Mouse (Mus musculus) hindbrain, embryonic 10.5 days (tissue): ENCODE results near the gene Ess2. TPM values are rescaled to one million over a fixed set of nuclear protein-coding genes. Genes with fewer than 3 reads are reported as not detected.
"Not testable (repeated sequence)": the region's sequence is repeated elsewhere in the genome, so short reads cannot be mapped to it uniquely, and the experiment has no call there.

Experiments used
- DNase-seq: peaks from one replicate; pipeline ENCODE4 v3.0.0-alpha.2; 2017; ENCODE audit warnings: low spot score
- H3K27ac ChIP-seq: fragments of 300-500 bp; sonication (generic); 2 replicates; pipeline ENCODE4 v1.5.1; 2016; ENCODE audit warnings: mild to moderate bottlenecking, moderate library complexity
- H3K27me3 ChIP-seq: fragments of 300-500 bp; sonication (generic); 2 replicates; pipeline ENCODE4 v1.6.1; 2016; ENCODE audit warnings: mild to moderate bottlenecking; ENCODE audit not compliant: poor library complexity, insufficient read depth, severe bottlenecking
- H3K36me3 ChIP-seq: fragments of 300-500 bp; sonication (generic); 2 replicates; pipeline ENCODE4 v1.6.1; 2016; ENCODE audit warnings: mild to moderate bottlenecking, moderate library complexity
- H3K4me1 ChIP-seq: fragments of 300-500 bp; sonication (generic); replicated peaks from 2 replicates; pipeline ENCODE4 v1.6.1; 2016; ENCODE audit warnings: mild to moderate bottlenecking
- H3K4me3 ChIP-seq: fragments of 300-500 bp; sonication (generic); 2 replicates; pipeline ENCODE4 v1.5.1; 2016; ENCODE audit warnings: mild to moderate bottlenecking, moderate library complexity
- H3K9me3 ChIP-seq: fragments of 300-500 bp; sonication (generic); 2 replicates; pipeline ENCODE4 v1.6.1; 2016; ENCODE audit warnings: mild to moderate bottlenecking, moderate library complexity
- WGBS: fragments of 180-500 bp; shearing (Covaris S2); methylation state at CpG from one replicate; pipeline ENCODE4 v1.1.7; 2016; 5-methylcytosine and 5-hydroxymethylcytosine counted together
- polyA plus RNA-seq: library from polyadenylated mRNA; unstranded; fragments of >200 nt; fragmentation: Nextera tagmentation; extraction: Ambion mirVana; gene quantifications from 2 replicates; pipeline ENCODE4 v1.2.1, GENCODE M21; 2016

The Ess2 gene
- 54.5 and 57.4 TPM in 2 replicates for polyA plus RNA-seq

DNA sequence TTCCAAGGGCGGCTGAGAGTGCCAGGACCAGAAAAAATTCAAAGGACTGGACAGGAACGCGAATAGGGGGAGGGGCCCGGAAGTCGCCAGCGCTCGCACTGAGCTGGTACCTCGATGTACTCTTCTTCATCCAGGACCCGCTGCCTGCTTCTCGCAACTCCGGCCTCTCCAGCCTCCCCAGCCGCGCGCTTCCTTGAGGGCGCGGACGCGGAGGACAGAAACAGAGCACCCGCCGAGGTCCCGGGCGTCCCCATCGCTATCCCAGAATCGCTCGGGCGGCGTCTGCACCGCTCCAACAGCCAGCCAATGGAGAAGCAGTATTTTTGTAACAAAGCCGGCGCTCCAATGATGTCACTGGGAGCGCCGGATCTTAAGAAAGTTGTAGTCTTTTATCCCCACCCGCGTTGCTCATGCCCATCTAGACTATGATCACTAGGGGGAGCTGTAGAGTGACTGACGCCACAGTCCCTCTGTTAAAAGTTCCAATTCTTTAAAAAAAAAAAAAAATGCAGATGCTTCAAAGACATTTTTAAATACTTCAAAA is at the start of gene Ess2:
TSS of gene Ess2 (minus strand) at position 297 of the 544 bp plus-strand sequence.
- H3K4me3 ChIP-seq, result peak within 1 kb of the TSS; percentile 76
- WGBS, result under 1% methylated on average over 35 of the region's 35 CpGs

DNA sequence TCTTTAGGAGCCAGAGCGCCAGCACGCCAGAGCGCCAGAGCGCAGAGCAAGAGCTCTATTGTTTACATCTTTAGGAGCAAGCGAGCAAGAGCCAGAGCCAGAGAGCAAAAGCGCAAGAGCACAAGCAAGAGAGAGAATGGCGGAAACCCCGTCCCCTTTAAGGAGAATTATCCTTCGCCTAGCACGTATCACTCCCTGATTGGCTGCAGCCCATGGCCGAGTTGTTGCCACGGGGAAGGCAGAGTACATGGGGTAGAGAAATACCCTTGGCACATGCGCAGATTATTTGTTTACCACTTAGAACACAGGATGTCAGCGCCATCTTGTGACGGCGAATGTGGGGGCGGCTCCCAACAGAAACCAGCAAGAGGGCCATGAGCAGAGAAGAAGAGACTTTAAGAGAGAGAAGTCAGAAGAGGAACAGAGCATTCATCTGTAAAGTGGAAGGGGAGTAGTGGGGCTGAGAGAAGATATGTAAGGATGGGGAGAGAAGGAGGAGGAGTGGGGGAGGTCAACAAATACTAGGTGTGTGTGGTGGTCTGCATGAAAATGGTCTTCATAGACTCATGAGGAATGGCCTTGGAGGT is 45.0 kb upstream of the Ess2 start:
- not testable (repeated sequence) for H3K4me3 ChIP-seq, DNase-seq, H3K36me3 ChIP-seq, H3K4me1 ChIP-seq, H3K27me3 ChIP-seq, H3K27ac ChIP-seq, H3K9me3 ChIP-seq
- 95% methylated on average over 17 of the region's 17 CpGs for WGBS

More for the DNA sequence above, at the start of gene Ess2:
- H3K27me3 ChIP-seq, result peaks cover 46% of the 10 kb centered on the region
- peaks cover 24% of the 10 kb centered on the region for H3K4me1 ChIP-seq
- peak; percentile 90 for DNase-seq
- peak within 1 kb of the TSS; percentile 95 for H3K27ac ChIP-seq
- no peaks in the 10 kb centered on the region for H3K9me3 ChIP-seq
- peaks cover 33% of the 10 kb centered on the region for H3K36me3 ChIP-seq

DNA sequence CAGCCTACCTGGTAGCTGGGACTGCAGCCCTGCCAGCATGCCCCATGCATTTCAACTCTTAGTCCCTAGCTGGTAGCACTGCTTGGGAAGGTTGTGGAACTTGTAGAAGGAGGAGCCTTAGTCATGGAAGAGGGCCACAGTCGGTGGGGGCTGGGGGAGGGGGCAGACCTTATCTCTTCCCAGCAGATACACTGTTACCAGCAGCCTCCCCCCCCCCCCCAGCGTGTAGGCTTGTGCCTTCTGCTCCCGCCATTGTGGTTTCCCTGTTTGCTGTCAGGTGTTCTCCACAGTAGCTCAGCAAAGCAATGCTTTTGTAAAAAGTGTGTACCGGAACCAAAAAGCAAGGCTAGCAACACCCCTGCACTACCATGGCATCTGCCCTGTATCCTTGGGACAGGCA is 40.5 kb upstream of the Ess2 start:
- Histone ChIP-seq H3K27me3 (no peaks in the 10 kb centered on the region), H3K9me3 (no peaks in the 10 kb centered on the region), H3K27ac (no peak overlapping the region), H3K36me3 (no peaks in the 10 kb centered on the region), H3K4me1 (peaks cover 17% of the 10 kb centered on the region), H3K4me3 (no peak overlapping the region)
- no peak for DNase-seq
- WGBS, result 90% methylated on average over 4 of the region's 4 CpGs

DNA sequence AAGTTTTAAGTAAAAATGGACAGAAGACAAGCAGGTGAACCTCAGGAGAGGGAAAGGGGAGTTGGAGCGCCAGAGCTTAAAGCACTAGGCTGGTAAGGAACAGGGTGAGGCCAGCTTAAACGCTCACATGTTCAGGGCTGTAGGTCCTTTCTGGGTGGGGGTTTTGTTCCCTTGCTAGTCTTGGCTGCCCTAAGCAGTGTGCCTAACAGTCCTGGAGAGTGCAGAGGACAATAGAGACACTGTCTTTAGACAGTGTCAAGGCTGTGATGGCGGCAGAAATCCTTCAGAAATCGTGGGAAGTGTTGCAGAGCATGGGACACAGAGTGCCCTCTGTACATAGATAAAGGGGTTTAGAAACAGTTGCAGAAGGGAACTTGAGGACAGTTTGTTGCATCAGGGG is 38.9 kb upstream of the Ess2 start:
- Histone ChIP-seq H3K36me3 (no peaks in the 10 kb centered on the region), H3K27me3 (0 out of 2 replicates have a peak, but pooled peaks cover 2% of the 10 kb centered on the region), H3K9me3 (no peaks in the 10 kb centered on the region), H3K27ac (peak overlapping the region; percentile 79), H3K4me1 (peaks cover 17% of the 10 kb centered on the region), H3K4me3 (no peak overlapping the region)
- no peak for DNase-seq
- WGBS, result 53% methylated on average over 4 of the region's 4 CpGs

DNA sequence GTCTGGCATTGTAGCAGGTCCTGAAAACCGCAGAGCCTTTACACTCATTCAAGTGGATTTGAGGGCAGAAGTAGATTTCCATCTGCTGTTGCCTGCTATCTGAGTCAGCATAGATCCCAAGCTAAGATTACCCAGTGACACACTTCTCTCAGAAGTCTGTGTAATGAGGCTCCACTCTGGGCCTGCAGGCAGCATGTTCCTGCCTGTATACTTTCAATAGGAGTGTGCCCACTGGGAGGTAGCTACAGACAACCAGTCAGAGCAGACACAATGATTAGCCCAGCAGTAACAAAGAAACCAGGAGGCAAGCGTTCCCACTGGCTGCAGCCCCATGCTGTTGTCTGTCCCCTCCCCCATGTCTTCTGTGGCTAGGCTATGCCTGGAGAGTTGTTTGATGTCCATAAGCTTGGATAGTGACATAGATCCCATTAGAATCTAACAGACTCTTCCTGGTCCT is 38.3 kb upstream of the Ess2 start:
- no peaks in the 10 kb centered on the region for H3K9me3 ChIP-seq
- H3K4me1 ChIP-seq, result peaks cover 17% of the 10 kb centered on the region
- 28% methylated on average over 2 of the region's 2 CpGs for WGBS
- H3K27me3 ChIP-seq, result 0 out of 2 replicates have a peak, but pooled peaks cover 3% of the 10 kb centered on the region
- no peaks in the 10 kb centered on the region for H3K36me3 ChIP-seq
- H3K27ac ChIP-seq, result peak overlapping the region; percentile 79
- DNase-seq, result peak; percentile 65
- no peak overlapping the region for H3K4me3 ChIP-seq

DNA sequence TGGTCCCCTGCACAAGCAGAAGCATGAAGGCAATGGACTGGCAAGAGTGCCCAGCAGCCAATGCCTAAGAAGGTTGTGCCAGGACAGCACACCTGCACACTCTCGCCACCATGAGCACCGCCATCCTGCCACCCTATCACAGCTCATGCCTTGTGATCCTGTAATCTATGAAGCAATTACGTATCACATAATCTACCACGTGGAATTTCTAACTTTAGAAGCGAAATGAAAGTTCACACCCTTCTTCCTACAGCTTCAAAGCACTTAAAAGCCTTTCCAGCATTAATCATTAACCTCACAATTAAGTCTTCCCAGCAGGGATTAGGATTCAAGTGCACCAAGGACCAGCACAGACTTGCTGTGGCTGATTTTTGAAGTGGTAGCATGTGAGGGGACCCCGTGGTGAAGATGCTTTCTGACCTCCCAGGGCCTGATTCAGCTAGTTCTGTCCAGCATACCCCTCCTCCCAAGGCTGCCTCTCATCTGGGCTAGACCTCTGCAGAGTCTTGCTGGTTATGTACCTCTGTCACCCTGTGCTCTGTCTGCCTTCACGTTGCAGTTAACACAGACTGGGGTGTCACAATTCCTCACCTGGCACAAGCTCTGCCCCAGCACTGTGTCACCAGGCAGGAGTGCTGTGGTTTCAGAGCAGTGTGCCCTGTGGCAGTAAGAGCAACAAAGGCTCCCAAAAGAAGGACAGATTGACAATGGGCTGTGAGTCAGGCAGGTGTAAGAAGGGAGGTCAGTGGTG is 34.1 kb upstream of the Ess2 start:
- Histone ChIP-seq H3K27me3 (0 out of 2 replicates have a peak, but pooled peaks cover 3% of the 10 kb centered on the region), H3K4me1 (peaks cover 14% of the 10 kb centered on the region), H3K9me3 (no peaks in the 10 kb centered on the region), H3K27ac (no peak overlapping the region), H3K4me3 (no peak overlapping the region), H3K36me3 (no peaks in the 10 kb centered on the region)
- 67% methylated on average over 7 of the region's 7 CpGs for WGBS
- no peak for DNase-seq

DNA sequence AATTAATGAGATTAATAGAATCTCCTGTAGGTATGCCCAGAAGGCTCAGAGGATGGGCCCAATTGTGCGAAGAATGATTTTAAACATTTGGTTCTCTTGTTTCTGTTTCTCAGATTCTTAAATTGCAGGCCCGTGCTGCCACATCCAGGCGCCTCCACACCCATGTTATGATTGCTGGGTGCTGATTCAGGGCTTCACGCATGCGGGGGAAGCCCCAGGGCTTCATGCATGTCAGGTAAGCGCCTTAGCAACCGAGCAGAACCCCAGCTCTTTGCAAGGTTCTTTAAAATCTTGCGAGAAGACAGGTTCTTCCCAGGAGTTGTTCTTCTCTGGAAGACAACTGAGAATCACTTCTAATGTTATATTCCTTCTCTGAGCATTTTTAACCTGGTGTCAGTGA is 32.3 kb upstream of the Ess2 start:
- H3K4me1 ChIP-seq, result 0 out of 2 replicates have a peak, but pooled peaks cover 6% of the 10 kb centered on the region
- 68% methylated on average over 8 of the region's 8 CpGs for WGBS
- no peaks in the 10 kb centered on the region for H3K36me3 ChIP-seq
- no peak for DNase-seq
- 0 out of 2 replicates have a peak, but pooled peaks cover 3% of the 10 kb centered on the region for H3K27me3 ChIP-seq
- no peak overlapping the region for H3K4me3 ChIP-seq
- H3K9me3 ChIP-seq, result no peaks in the 10 kb centered on the region
- no peak overlapping the region for H3K27ac ChIP-seq

DNA sequence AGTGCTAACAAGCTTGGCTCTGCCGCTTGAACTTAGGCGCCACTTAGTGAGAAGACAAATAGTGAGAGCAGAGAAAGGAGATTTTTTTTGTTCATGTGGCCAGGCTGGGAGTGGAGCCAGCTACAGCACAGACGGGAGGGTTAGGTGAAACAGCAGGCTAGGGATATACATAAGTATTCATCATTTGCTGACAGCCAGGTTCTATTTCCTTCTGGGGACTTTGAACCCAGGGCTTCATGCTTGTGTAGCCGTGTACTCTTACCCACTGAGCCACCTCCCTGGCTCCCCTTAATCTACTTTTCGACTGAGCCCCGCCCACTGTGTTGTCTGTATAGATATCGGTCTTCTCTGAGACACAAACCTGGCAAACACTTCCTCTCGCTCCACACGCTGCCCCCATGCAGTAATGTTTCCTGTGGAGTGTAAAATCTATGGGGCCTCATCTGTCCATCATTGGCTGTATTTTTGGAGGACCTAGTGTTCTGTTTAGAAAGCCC is 28.2 kb upstream of the Ess2 start:
- no peak overlapping the region for H3K4me3 ChIP-seq
- 0 out of 2 replicates have a peak, but pooled peaks cover 6% of the 10 kb centered on the region for H3K4me1 ChIP-seq
- H3K27me3 ChIP-seq, result peaks cover 18% of the 10 kb centered on the region
- no peak for DNase-seq
- H3K9me3 ChIP-seq, result no peaks in the 10 kb centered on the region
- no peak overlapping the region for H3K27ac ChIP-seq
- WGBS, result 69% methylated on average over 9 of the region's 9 CpGs
- no peaks in the 10 kb centered on the region for H3K36me3 ChIP-seq

DNA sequence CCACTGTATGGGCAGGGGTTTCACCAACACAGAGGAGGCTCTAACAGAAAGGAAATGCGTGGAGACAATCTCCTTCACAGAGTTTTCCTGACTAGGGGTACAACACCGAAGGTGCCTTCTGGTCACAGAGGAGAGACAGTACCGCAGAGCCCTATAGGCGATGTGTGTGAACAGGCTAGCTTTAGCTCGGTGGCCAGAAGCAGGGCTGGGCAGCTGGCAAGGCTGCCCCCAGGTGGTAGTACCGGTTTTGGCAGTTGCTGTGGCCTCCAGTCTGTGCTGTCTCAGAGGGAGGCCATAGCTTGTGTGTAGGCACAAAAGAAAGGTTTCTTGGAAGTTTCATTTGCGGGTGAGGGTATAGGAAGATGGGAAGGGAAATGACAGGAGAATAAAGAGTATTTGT is 27.7 kb upstream of the Ess2 start:
- Histone ChIP-seq H3K36me3 (no peaks in the 10 kb centered on the region), H3K27me3 (peaks cover 18% of the 10 kb centered on the region), H3K4me3 (no peak overlapping the region), H3K4me1 (0 out of 2 replicates have a peak, but pooled peaks cover 6% of the 10 kb centered on the region), H3K9me3 (no peaks in the 10 kb centered on the region), H3K27ac (no peak overlapping the region)
- peak; percentile 76 for DNase-seq
- WGBS, result 14% methylated on average over 7 of the region's 7 CpGs

DNA sequence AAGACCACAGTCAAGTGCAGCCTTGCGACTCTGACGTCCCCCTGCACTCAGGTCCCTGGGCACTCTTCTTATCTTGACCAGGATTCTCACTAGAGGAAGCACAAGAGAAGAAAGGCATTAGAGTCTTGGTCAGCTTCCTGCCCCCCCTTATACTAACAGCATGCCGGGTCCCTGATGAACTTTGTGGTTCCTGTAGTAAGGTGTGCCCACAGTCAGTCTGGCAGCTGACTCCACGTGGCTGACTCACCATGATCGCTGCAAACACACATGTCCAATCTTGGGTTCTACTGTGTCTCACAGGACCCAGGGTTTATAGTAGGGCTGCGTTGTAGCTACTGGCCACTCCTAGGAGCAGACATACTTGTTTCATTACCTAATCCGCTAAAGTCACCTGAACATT is 27.0 kb upstream of the Ess2 start:
- Histone ChIP-seq H3K36me3 (no peaks in the 10 kb centered on the region), H3K27me3 (peaks cover 18% of the 10 kb centered on the region), H3K4me1 (0 out of 2 replicates have a peak, but pooled peaks cover 6% of the 10 kb centered on the region), H3K4me3 (no peak overlapping the region), H3K27ac (no peak overlapping the region), H3K9me3 (no peaks in the 10 kb centered on the region)
- 82% methylated on average over 7 of the region's 7 CpGs for WGBS
- DNase-seq, result no peak

DNA sequence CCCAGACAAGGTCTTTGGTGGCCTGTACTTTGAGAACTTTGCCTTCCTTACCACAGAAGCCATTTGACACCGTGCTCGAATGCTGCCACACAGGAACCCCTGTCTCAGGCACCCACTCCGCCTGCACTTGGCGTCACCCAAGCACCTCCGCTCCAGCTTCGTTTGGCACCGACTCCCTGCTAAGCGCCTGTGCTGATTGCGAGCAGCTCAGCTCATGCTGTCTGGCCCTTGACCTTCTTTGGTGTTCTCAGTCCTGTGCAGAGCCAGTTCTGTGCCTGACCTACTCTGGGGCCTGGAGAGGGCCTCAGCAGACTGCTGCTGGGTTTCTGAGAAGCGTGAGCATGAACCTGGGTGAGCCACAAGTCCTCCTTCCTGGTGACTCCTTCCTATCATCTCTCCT is 25.6 kb upstream of the Ess2 start:
- Histone ChIP-seq H3K4me3 (no peak overlapping the region), H3K27me3 (peaks cover 18% of the 10 kb centered on the region), H3K27ac (no peak overlapping the region), H3K4me1 (0 out of 2 replicates have a peak, but pooled peaks cover 6% of the 10 kb centered on the region), H3K9me3 (no peaks in the 10 kb centered on the region), H3K36me3 (no peaks in the 10 kb centered on the region)
- WGBS, result 83% methylated on average over 10 of the region's 10 CpGs
- no peak for DNase-seq

DNA sequence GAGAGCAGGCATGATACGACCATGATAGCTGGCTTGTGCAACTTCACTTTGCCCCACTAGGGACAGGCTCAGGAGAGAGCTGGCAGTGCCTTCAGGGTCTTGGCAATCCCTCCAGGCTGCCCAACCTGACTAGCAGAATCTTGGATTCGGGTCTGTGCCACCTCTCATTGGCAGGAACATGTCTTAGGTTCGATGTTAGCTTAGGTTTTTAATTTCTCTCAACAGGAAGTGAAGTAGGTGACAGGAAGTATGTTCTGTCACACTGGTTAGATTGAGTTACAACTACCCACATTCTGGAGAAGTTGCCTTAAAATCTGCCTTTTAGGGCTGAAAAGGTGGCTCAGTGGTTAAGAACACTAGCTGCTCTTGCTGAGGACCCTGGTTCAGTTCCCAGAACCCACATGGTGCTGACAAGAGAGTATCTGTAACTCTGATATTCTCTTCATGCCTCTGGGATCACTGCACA is 23.3 kb upstream of the Ess2 start:
- no peaks in the 10 kb centered on the region for H3K9me3 ChIP-seq
- 68% methylated on average over 3 of the region's 3 CpGs for WGBS
- no peak overlapping the region for H3K27ac ChIP-seq
- peaks cover 6% of the 10 kb centered on the region; the same call in 1 of the 2 replicates for H3K4me1 ChIP-seq
- H3K36me3 ChIP-seq, result no peaks in the 10 kb centered on the region
- H3K4me3 ChIP-seq, result no peak overlapping the region
- DNase-seq, result no peak
- H3K27me3 ChIP-seq, result peaks cover 18% of the 10 kb centered on the region
